Mouse (Mus musculus): ENCODE measurements at regions not wholly inside any gene's neighbourhood (a gene's known extent, or its start where the extent isn't known, plus 50 kb on each side); places are given as distances from the start of the nearest gene placed in this dataset.

DNA sequence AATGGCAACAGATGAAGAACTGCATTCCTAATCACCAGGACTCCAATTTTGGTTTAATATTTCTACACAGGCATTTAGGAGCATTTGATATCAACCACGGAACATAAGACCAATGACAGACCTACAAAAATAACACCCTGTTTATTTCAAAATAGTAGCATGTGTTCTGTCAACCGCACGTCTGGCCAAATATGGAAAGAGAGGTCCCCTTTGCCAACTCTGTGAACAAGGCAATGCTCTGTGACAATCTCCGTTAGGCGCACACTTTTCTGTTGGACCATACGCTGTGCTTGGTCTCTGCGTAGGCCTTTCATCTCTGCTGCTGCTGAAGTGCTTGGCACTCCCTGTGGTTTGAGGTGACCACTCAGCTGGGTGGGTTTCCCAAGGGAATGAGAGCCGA lies 173.2 kb downstream of the Gadd45g start:
- Histone ChIP-seq H3K36me3 (ENCODE audit: control insufficient read depth, insufficient read depth, low read length) (no peaks in the 10 kb centered on the region), H3K4me1 (ENCODE audit: control insufficient read depth, insufficient read depth, low read length) (peaks cover 31% of the 10 kb centered on the region), H3K9ac (replicated peaks; ENCODE audit: low read length) (no peak overlapping the region), H3K27me3 (ENCODE audit: control insufficient read depth, insufficient read depth, low read length) (no peaks in the 10 kb centered on the region), H3K4me2 (ENCODE audit: low read length) (no peak overlapping the region), H3K27ac (replicated peaks; ENCODE audit: low read depth, low read length) (no peak overlapping the region), H3K4me3 (replicated peaks; ENCODE audit: low read depth, low read length) (no peak overlapping the region), H3K9me3 (ENCODE audit: control insufficient read depth, low read length) (no peaks in the 10 kb centered on the region)
- 91% methylated on average over 8 of the region's 8 CpGs for WGBS
- DNase-seq (no peak), ATAC-seq (ENCODE audit: low FRiP score, low TSS enrichment) (no peak)

DNA sequence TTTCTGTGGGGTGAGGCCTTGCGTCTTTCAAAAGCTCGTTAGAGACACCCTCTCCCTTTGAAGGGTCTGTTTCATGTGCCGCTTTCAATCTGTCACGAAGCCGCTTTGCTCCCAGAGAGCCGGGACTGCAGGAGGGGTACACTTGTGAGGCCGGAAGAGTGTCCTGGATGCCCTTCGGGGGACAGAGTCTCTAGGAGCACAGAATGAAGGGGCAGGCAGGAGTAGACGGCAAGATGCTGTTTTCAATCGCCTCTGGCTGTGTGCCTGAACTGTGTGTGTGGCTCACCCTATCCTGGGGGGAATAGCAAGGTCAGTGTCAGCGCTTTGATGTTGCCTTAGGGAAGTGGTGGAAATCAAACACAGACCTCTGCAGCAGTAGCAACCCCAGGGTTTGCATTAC lies 174.7 kb downstream of the Gadd45g start:
- DNase-seq (no peak), ATAC-seq (ENCODE audit: low FRiP score, low TSS enrichment) (no peak)
- Histone ChIP-seq H3K4me2 (ENCODE audit: low read length) (no peak overlapping the region), H3K9me3 (ENCODE audit: control insufficient read depth, low read length) (no peaks in the 10 kb centered on the region), H3K9ac (replicated peaks; ENCODE audit: low read length) (no peak overlapping the region), H3K27ac (replicated peaks; ENCODE audit: low read depth, low read length) (no peak overlapping the region), H3K4me1 (ENCODE audit: control insufficient read depth, insufficient read depth, low read length) (peaks cover 23% of the 10 kb centered on the region), H3K4me3 (replicated peaks; ENCODE audit: low read depth, low read length) (no peak overlapping the region), H3K36me3 (ENCODE audit: control insufficient read depth, insufficient read depth, low read length) (no peaks in the 10 kb centered on the region), H3K27me3 (ENCODE audit: control insufficient read depth, insufficient read depth, low read length) (no peaks in the 10 kb centered on the region)
- WGBS = 35% methylated on average over 11 of the region's 11 CpGs

DNA sequence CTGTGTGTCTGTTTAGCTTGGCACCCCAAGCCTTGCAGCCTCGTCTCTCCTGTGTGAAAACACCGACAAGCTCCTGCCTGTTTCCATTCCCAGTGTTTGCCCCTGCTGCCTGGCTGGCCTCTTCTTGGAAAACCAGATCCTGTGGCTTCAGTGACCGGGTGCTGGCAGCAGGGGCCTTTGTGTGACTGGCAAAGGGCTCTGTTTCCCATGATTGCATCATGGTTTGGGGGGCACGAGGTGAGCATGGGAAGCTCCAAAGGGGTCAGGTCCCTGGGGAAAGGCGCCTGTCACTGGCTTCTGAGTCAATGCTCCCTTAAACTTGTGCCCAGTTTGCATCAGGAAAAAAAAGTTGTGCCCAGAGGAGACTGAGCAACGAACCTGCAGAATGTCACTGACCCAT lies 175.3 kb downstream of the Gadd45g start:
- H3K27me3 ChIP-seq (ENCODE audit: control insufficient read depth, insufficient read depth, low read length) = no peaks in the 10 kb centered on the region
- no peak overlapping the region for H3K27ac ChIP-seq (replicated peaks; ENCODE audit: low read depth, low read length)

DNA sequence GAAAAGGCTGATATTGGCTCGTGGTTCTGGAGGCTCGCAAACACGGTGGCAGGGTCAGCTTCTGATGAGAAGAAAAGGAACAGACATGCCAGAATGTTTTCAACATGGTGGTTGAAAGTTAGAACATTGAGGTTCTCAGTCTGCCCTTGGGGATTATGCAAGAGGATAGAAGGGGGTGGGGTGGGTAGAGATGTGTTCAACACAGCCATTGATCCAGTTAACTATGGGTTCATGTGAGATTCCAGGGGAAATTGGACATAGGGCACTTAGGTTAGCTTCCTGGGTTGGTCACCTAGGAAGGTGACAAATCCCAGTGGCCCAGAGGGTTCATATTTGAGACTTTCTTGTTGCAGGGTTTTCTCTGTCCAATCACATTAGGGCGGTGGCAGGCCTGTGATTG lies 176.1 kb downstream of the Gadd45g start:
- no peaks in the 10 kb centered on the region for H3K36me3 ChIP-seq (ENCODE audit: control insufficient read depth, insufficient read depth, low read length)
- WGBS = 86% methylated on average over 4 of the region's 4 CpGs
- no peak for ATAC-seq (ENCODE audit: low FRiP score, low TSS enrichment)

More for the DNA sequence above, 175.3 kb downstream of the Gadd45g start:
- DNase-seq = no peak
- Histone ChIP-seq H3K4me3 (replicated peaks; ENCODE audit: low read depth, low read length) (no peak overlapping the region), H3K4me1 (ENCODE audit: control insufficient read depth, insufficient read depth, low read length) (peaks cover 22% of the 10 kb centered on the region), H3K4me2 (ENCODE audit: low read length) (no peak overlapping the region), H3K36me3 (ENCODE audit: control insufficient read depth, insufficient read depth, low read length) (no peaks in the 10 kb centered on the region), H3K9me3 (ENCODE audit: control insufficient read depth, low read length) (no peaks in the 10 kb centered on the region), H3K9ac (replicated peaks; ENCODE audit: low read length) (no peak overlapping the region)
- ATAC-seq (ENCODE audit: low FRiP score, low TSS enrichment) = no peak
- 64% methylated on average over 6 of the region's 6 CpGs for WGBS

DNA sequence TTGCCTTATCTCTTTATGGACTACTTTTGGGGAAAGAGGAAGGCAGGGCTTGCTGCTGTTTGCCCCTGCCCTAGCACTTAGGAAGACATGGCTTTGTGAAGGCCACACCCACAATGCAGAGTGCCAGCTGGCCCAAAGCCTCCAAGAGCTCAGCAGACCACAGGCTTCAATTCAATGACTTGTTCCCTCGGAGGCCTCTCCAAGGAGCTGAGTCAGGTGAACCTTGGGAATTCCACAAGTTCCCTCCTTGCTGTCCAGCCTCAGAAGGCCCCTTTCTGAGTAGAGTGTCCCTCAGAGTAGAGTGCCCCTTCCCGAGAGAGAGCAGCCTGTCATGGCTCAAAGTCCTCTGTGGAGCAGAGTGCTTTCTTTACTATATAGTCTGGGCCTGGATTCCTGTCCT lies 177.9 kb downstream of the Gadd45g start:
- H3K27me3 ChIP-seq (ENCODE audit: control insufficient read depth, insufficient read depth, low read length) = no peaks in the 10 kb centered on the region
- ATAC-seq (ENCODE audit: low FRiP score, low TSS enrichment) = no peak
- H3K4me3 ChIP-seq (replicated peaks; ENCODE audit: low read depth, low read length) = no peak overlapping the region
- H3K36me3 ChIP-seq (ENCODE audit: control insufficient read depth, insufficient read depth, low read length) = no peaks in the 10 kb centered on the region
- H3K4me1 ChIP-seq (ENCODE audit: control insufficient read depth, insufficient read depth, low read length) = peaks cover 22% of the 10 kb centered on the region
- WGBS = 78% methylated on average over 2 of the region's 2 CpGs
- no peak overlapping the region for H3K4me2 ChIP-seq (ENCODE audit: low read length)
- H3K9ac ChIP-seq (replicated peaks; ENCODE audit: low read length) = no peak overlapping the region
- H3K27ac ChIP-seq (replicated peaks; ENCODE audit: low read depth, low read length) = no peak overlapping the region
- peak; percentile 32 for DNase-seq
- no peaks in the 10 kb centered on the region for H3K9me3 ChIP-seq (ENCODE audit: control insufficient read depth, low read length)

More for the DNA sequence above, 176.1 kb downstream of the Gadd45g start:
- no peaks in the 10 kb centered on the region for H3K27me3 ChIP-seq (ENCODE audit: control insufficient read depth, insufficient read depth, low read length)
- DNase-seq = no peak
- no peak overlapping the region for H3K4me3 ChIP-seq (replicated peaks; ENCODE audit: low read depth, low read length)
- no peak overlapping the region for H3K27ac ChIP-seq (replicated peaks; ENCODE audit: low read depth, low read length)
- peaks cover 22% of the 10 kb centered on the region for H3K4me1 ChIP-seq (ENCODE audit: control insufficient read depth, insufficient read depth, low read length)
- H3K4me2 ChIP-seq (ENCODE audit: low read length) = no peak overlapping the region
- H3K9ac ChIP-seq (replicated peaks; ENCODE audit: low read length) = no peak overlapping the region
- H3K9me3 ChIP-seq (ENCODE audit: control insufficient read depth, low read length) = no peaks in the 10 kb centered on the region

DNA sequence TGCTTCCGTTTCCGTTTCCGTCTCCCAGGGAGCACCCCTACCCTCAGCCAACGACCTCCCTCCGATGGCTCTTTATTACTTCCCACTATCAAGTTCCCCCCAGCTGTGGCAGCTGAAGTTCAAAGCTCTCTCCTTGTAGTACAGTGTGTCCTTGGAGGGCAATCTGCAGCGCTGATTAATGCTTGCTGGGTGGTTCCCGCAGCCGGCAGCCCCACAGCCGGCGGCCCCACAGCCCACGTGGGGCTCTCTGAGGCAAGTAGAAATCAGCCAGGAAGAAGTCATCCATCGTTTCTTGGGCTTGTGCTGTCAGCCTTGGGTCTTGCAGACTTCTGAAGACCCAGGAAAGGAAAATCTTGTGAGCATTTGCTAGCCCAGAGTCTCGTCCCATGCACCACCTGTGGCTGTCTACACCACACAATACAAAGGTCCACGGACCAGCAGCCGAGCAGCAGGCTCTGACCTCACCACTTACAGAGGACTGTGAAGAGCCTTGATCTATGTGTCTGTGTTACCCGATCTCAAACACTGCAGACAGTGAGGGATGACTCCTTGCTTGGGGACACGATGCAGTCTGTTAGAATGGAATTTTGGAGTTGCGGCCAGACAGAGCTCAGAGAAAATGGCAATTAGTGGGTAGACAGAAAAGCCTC lies 178.5 kb downstream of the Gadd45g start:
- no peak overlapping the region for H3K4me2 ChIP-seq (ENCODE audit: low read length)
- H3K9me3 ChIP-seq (ENCODE audit: control insufficient read depth, low read length) = no peaks in the 10 kb centered on the region
- ATAC-seq (ENCODE audit: low FRiP score, low TSS enrichment) (no peak), DNase-seq (peak; percentile 48)
- H3K4me1 ChIP-seq (ENCODE audit: control insufficient read depth, insufficient read depth, low read length) = peaks cover 22% of the 10 kb centered on the region
- H3K9ac ChIP-seq (replicated peaks; ENCODE audit: low read length) = 0 out of 2 replicates have a peak overlapping the region, but pooled peaks have one; percentile 14
- no peaks in the 10 kb centered on the region for H3K36me3 ChIP-seq (ENCODE audit: control insufficient read depth, insufficient read depth, low read length)
- no peaks in the 10 kb centered on the region for H3K27me3 ChIP-seq (ENCODE audit: control insufficient read depth, insufficient read depth, low read length)
- 51% methylated on average over 18 of the region's 18 CpGs for WGBS
- H3K27ac ChIP-seq (replicated peaks; ENCODE audit: low read depth, low read length) = 0 out of 2 replicates have a peak overlapping the region, but pooled peaks have one; percentile 3
- no peak overlapping the region for H3K4me3 ChIP-seq (replicated peaks; ENCODE audit: low read depth, low read length)

DNA sequence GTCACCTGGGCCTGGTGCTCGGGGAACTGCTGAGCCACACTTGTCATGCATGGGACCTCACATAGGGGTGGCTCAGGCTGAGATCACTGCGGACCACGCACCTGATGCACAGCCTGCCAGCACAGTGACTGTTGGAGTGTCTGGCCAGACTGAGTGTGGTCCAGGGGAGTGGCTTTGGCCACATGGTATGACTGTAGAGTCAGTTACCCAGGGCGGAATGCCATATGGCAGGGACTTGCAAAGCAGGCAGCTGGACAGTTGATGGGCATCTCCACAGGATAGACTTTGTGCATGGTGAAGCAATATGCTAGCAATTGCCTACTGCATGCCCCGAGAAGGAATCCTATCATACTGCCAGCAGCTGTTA lies 179.0 kb downstream of the Gadd45g start:
- Histone ChIP-seq H3K27me3 (ENCODE audit: control insufficient read depth, insufficient read depth, low read length) (no peaks in the 10 kb centered on the region), H3K4me3 (replicated peaks; ENCODE audit: low read depth, low read length) (no peak overlapping the region), H3K9ac (replicated peaks; ENCODE audit: low read length) (no peak overlapping the region), H3K27ac (replicated peaks; ENCODE audit: low read depth, low read length) (no peak overlapping the region), H3K4me1 (ENCODE audit: control insufficient read depth, insufficient read depth, low read length) (peaks cover 22% of the 10 kb centered on the region), H3K4me2 (ENCODE audit: low read length) (no peak overlapping the region), H3K36me3 (ENCODE audit: control insufficient read depth, insufficient read depth, low read length) (no peaks in the 10 kb centered on the region), H3K9me3 (ENCODE audit: control insufficient read depth, low read length) (no peaks in the 10 kb centered on the region)
- 84% methylated on average over 5 of the region's 5 CpGs for WGBS
- DNase-seq (no peak), ATAC-seq (ENCODE audit: low FRiP score, low TSS enrichment) (peak; percentile 43; the same call in 1 of the 2 replicates)

DNA sequence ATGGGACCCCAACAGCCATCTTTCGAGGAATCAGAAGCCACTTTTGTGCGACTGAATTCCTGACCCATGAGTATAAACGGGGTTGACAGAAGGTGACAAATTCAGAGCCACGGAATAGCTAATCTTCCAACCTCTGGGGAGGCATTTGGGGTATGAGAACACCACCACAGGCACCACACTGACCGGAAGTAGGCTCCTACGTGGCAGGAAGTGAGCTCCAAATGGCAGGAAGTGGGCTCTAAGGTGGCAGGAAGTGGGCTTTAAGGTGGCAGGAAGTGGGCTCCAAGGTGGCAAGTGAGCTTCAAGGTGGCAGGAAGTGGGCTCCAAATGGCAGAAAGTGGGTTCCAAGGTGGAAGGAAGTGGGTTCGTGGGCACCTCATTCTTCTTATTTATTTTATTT lies 179.8 kb downstream of the Gadd45g start:
- 93% methylated on average over 7 of the region's 7 CpGs for whole genome bisulfite sequencing
- DNase-seq (no peak), ATAC-seq (ENCODE audit: low FRiP score, low TSS enrichment) (no peak)
- no peaks in the 10 kb centered on the region for H3K36me3 ChIP-seq (ENCODE audit: control insufficient read depth, insufficient read depth, low read length)
- H3K9ac ChIP-seq (replicated peaks; ENCODE audit: low read length) = no peak overlapping the region
- H3K4me1 ChIP-seq (ENCODE audit: control insufficient read depth, insufficient read depth, low read length) = peaks cover 22% of the 10 kb centered on the region
- H3K27me3 ChIP-seq (ENCODE audit: control insufficient read depth, insufficient read depth, low read length) = no peaks in the 10 kb centered on the region
- no peak overlapping the region for H3K27ac ChIP-seq (replicated peaks; ENCODE audit: low read depth, low read length)
- H3K9me3 ChIP-seq (ENCODE audit: control insufficient read depth, low read length) = no peaks in the 10 kb centered on the region
- H3K4me2 ChIP-seq (ENCODE audit: low read length) = no peak overlapping the region
- H3K4me3 ChIP-seq (replicated peaks; ENCODE audit: low read depth, low read length) = no peak overlapping the region

DNA sequence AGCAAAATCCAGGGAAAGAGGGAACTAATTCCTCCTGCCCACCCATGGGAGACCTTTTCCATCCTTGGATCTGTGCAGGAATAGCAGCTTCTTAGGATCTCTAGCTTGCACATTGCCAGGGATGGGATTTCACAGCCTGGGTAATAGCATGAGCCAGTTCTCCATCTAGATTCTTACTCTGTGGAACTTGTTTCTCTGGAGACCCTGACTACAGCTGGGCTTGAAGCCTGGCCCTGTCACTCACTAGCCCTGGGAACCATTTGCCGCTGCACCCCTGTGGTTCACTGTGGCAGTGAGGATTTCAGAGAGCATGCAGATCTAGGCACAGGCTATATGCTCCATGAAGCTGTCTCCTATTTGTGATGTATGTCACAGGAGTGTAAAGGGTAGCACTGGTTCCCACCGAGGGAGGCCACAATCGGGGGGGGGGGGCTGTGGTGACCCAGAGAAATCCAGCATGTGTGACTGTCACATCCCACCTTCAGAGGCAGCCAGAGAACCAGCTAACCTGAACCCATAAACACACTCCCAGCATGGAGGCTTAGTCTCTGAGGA lies 183.5 kb downstream of the Gadd45g start:
- Histone ChIP-seq H3K36me3 (ENCODE audit: control insufficient read depth, insufficient read depth, low read length) (no peaks in the 10 kb centered on the region), H3K27ac (replicated peaks; ENCODE audit: low read depth, low read length) (no peak overlapping the region), H3K9me3 (ENCODE audit: control insufficient read depth, low read length) (no peaks in the 10 kb centered on the region), H3K9ac (replicated peaks; ENCODE audit: low read length) (no peak overlapping the region), H3K4me2 (ENCODE audit: low read length) (no peak overlapping the region), H3K4me3 (replicated peaks; ENCODE audit: low read depth, low read length) (no peak overlapping the region), H3K4me1 (ENCODE audit: control insufficient read depth, insufficient read depth, low read length) (peaks cover 4% of the 10 kb centered on the region; the same call in 1 of the 2 replicates), H3K27me3 (ENCODE audit: control insufficient read depth, insufficient read depth, low read length) (no peaks in the 10 kb centered on the region)
- WGBS = 65% methylated on average over 3 of the region's 3 CpGs
- DNase-seq = no peak
- ATAC-seq (ENCODE audit: low FRiP score, low TSS enrichment) = no peak
